Mouse (Mus musculus) spleen, adult 2 months (tissue): ENCODE data around the gene Aloxe3.

Experiments
- CTCF ChIP-seq: fragments of 200-500 bp; IDR thresholded peaks from 2 replicates; pipeline ENCODE4 v1.5.1; 2011; ENCODE audit warnings: mild to moderate bottlenecking, inconsistent platforms; ENCODE audit not compliant: insufficient read depth, insufficient read length, insufficient replicate concordance; ENCODE audit errors: extremely low read depth
- POLR2A ChIP-seq: fragments of 200-500 bp; IDR thresholded peaks from 2 replicates; pipeline ENCODE4 v1.6.1; 2011; ENCODE audit warnings: low read depth, low read length, inconsistent platforms

DNA sequence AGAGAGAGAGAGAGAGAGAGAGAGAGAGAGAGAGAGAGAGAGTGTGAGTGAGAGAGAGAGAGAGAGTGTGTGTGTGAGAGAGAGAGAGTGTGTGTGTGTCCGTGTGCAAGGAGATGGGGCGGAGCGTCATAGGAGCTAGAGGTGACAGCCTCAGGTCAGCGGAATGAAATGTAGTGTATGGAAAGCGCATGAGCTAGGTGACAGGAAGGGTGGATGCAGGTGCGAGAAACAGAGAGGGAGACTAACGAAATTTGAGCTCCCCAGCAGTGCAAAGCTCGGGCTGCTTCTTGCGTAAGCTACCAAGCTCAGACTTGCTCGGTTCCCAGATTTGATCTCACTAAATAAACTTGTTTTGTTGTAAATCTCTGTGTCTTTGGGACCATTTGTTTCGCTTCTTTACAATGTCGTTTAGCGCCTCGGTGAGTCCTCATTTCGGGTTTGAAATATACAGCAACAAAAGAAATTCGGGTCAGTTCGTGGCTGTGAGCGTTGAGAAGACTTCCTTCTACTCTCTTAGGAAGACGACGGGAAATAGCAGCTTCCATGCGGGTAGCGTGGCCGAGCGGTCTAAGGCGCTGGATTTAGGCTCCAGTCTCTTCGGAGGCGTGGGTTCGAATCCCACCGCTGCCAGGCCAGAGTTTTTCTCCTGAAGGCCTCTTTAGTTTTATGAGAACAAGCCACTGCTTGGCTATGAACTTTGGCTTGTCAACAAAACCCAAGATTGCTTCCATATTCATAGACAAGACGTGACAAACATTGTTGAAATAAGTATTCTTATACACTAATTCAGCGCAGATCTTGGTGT lies 1.8 kb upstream of the Aloxe3 start:
- TF ChIP-seq CTCF (no peak), POLR2A (no peak)
